Mouse (Mus musculus): Measurements from ENCODE around the gene Catspere2.
"Not testable (repeated sequence)": the region's sequence is repeated elsewhere in the genome, so short reads cannot be mapped to it uniquely, and the experiment has no call there.

DNA sequence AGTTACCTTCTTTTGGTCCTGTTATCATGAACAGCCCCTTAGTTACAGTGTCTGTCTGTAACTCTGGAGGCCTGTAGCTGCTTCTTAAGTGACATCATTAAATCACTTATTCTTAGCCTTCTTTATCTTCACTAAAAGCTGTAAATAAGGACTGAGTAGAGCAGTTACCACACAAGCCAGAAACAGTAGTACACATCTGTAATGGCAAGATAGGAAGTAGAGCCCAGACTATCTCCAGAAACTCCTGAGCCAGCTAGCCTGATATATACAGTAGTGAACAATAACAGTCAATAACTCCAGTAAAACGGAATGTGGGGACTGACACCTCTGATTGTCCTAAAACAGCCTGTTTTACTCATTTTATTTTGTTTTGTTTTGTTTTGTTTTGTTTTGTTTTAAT is 125.3 kb downstream of the Catspere2 start:
- not testable (repeated sequence) for TF ChIP-seq GATA1 (IDR thresholded peaks at IDR 0.05; ENCODE audit: borderline replicate concordance, low read length); FLI1 (IDR thresholded peaks at IDR 0.05; ENCODE audit: low read length)
